Mouse (Mus musculus): ENCODE data around the gene Cyp27b1. TPM values are rescaled to one million over a fixed set of nuclear protein-coding genes. Genes with fewer than 3 reads are reported as not detected.
A peak's percentile ranks its signal among the peaks of the same experiment; 100 is the strongest.

The Cyp27b1 gene
- polyA plus RNA-seq, 2 experiments = 0.07 TPM; not detected in 1

- Histone ChIP-seq H3K4me2 (ENCODE audit: low read depth) (peak overlapping the region; percentile 75), H3K4me1 (replicated peaks; ENCODE audit: control insufficient read depth in 2 of 2, insufficient read depth in 2 of 2, low read length in 1 of 2) (peaks cover 4 to 27% of the 10 kb centered on the region in 2 experiments; a peak in 3 of 4 replicates), H3K9me3 (ENCODE audit: control insufficient read depth, low read length) (no peaks in the 10 kb centered on the region), H3K9ac (replicated peaks) (peak overlapping the region; percentile 35; the same call in 1 of the 2 replicates), H3K36me3 (replicated peaks; ENCODE audit: control insufficient read depth, insufficient read depth, low read depth) (peaks cover 31% of the 10 kb centered on the region), H3K4me3 (ENCODE audit: insufficient read depth in 1 of 2, low read depth in 2 of 2, low read length in 2 of 2) (peak overlapping the region in 1 of 2 experiments; percentile 59; a peak in 2 of 4 replicates), H3K27me3 (ENCODE audit: control insufficient read depth, insufficient read depth, low read length) (no peaks in the 10 kb centered on the region), H3K27ac (peak overlapping the region; percentile 44)
- no peak for TF ChIP-seq CTCF (IDR thresholded peaks at IDR 0.05; ENCODE audit: low read depth)
- no peak for TF ChIP-seq EP300 (IDR thresholded peaks at IDR 0.05; ENCODE audit: low read depth)
- ATAC-seq (ENCODE audit: insufficient read depth) (no peak), DNase-seq (ENCODE audit: low read depth in 3 of 3, low spot score in 3 of 3) (no peak)
- WGBS (ENCODE audit: insufficient replicate concordance) = 44% methylated on average over 9 of the region's 9 CpGs
Measured at GRCm38 (mm10) chr10:127068360-127069038, 20.4 kb downstream of the Cyp27b1 start.

- no peaks in the 10 kb centered on the region for H3K9me3 ChIP-seq (ENCODE audit: control insufficient read depth, low read length)
- H3K4me1 ChIP-seq (replicated peaks; ENCODE audit: control insufficient read depth in 2 of 2, insufficient read depth in 2 of 2, low read length in 1 of 2) = peaks cover 4 to 26% of the 10 kb centered on the region in 2 experiments; a peak in 3 of 4 replicates
- 7% methylated on average over 30 of the region's 30 CpGs for WGBS (ENCODE audit: insufficient replicate concordance)
- H3K36me3 ChIP-seq (replicated peaks; ENCODE audit: control insufficient read depth, insufficient read depth, low read depth) = peaks cover 31% of the 10 kb centered on the region
- H3K4me2 ChIP-seq (ENCODE audit: low read depth) = peak overlapping the region; percentile 75
- peak overlapping the region; percentile 59 to 99 for H3K4me3 ChIP-seq (ENCODE audit: insufficient read depth in 1 of 2, low read depth in 2 of 2, low read length in 2 of 2)
- peak; percentile 5; the same call in 1 of the 2 replicates for ATAC-seq (ENCODE audit: insufficient read depth)
- peak overlapping the region; percentile 36; the same call in 1 of the 2 replicates for H3K27ac ChIP-seq
- TF ChIP-seq CTCF (IDR thresholded peaks at IDR 0.05; ENCODE audit: low read depth) (no peak), EP300 (IDR thresholded peaks at IDR 0.05; ENCODE audit: low read depth) (no peak)
- H3K9ac ChIP-seq (replicated peaks) = peak overlapping the region; percentile 35
- H3K27me3 ChIP-seq (ENCODE audit: control insufficient read depth, insufficient read depth, low read length) = no peaks in the 10 kb centered on the region
- DNase-seq (ENCODE audit: low read depth in 3 of 3, low spot score in 3 of 3) = no peak
Measured at GRCm38 (mm10) chr10:127069281-127070189, 21.5 kb downstream of the Cyp27b1 start.

GRCm38 (mm10) chr10:127070190-127071121 is 22.4 kb downstream of the Cyp27b1 start, which contains the start of gene Tspan31:
Gene Tspan31 (minus strand): TSS chr10:127070264.
- H3K4me2 ChIP-seq (ENCODE audit: low read depth) = peak within 1 kb of the TSS; percentile 75
- H3K27ac ChIP-seq = peak within 1 kb of the TSS; percentile 36; the same call in 1 of the 2 replicates
- H3K36me3 ChIP-seq (replicated peaks; ENCODE audit: control insufficient read depth, insufficient read depth, low read depth) = peaks cover 23% of the 10 kb centered on the region
- peak within 1 kb of the TSS; percentile 59 to 99 for H3K4me3 ChIP-seq (ENCODE audit: insufficient read depth in 1 of 2, low read depth in 2 of 2, low read length in 2 of 2)
- DNase-seq (ENCODE audit: low read depth in 3 of 3, low spot score in 3 of 3) = peak; percentile 92 to 93 (median 93)
- peak within 1 kb of the TSS; percentile 46 for H3K9ac ChIP-seq (replicated peaks)
- peak; percentile 84 for ATAC-seq (ENCODE audit: insufficient read depth)
- 1% methylated on average over 36 of the region's 36 CpGs for WGBS (ENCODE audit: insufficient replicate concordance)
- TF ChIP-seq CTCF (IDR thresholded peaks at IDR 0.05; ENCODE audit: low read depth) (no peak), EP300 (IDR thresholded peaks at IDR 0.05; ENCODE audit: low read depth) (no peak)
- no peaks in the 10 kb centered on the region for H3K9me3 ChIP-seq (ENCODE audit: control insufficient read depth, low read length)
- peaks cover 0 to 21% of the 10 kb centered on the region in 2 experiments; a peak in 3 of 4 replicates for H3K4me1 ChIP-seq (replicated peaks; ENCODE audit: control insufficient read depth in 2 of 2, insufficient read depth in 2 of 2, low read length in 1 of 2)
- H3K27me3 ChIP-seq (ENCODE audit: control insufficient read depth, insufficient read depth, low read length) = no peaks in the 10 kb centered on the region

DNA sequence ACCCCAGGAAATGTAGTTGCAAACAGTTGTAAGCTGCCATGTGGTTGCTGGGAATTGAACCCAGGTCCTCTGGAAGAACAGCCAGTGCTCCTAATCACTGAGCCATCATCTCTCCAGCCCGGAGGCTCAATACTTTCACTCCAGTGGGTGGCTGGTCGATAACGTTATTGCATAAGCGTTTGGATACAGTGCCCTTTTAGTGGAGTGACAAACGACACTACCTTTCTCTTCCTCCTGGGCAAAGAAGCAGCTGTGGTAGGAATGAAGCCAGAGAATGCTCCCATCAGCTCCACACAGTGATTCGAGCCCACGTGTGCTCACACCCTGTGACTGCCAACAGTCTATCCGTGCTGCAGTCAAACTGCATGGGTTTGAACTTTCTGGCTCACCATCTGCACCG is 23.2 kb downstream of the Cyp27b1 start:
- Histone ChIP-seq H3K36me3 (replicated peaks; ENCODE audit: control insufficient read depth, insufficient read depth, low read depth) (peaks cover 16% of the 10 kb centered on the region), H3K4me2 (ENCODE audit: low read depth) (peak overlapping the region; percentile 75), H3K9me3 (ENCODE audit: control insufficient read depth, low read length) (no peaks in the 10 kb centered on the region), H3K4me3 (ENCODE audit: insufficient read depth in 1 of 2, low read depth in 2 of 2, low read length in 2 of 2) (peak overlapping the region; percentile 59 to 89; a peak in 3 of 4 replicates), H3K27me3 (ENCODE audit: control insufficient read depth, insufficient read depth, low read length) (no peaks in the 10 kb centered on the region), H3K27ac (no peak overlapping the region), H3K4me1 (replicated peaks; ENCODE audit: control insufficient read depth in 2 of 2, insufficient read depth in 2 of 2, low read length in 1 of 2) (peaks cover 0 to 21% of the 10 kb centered on the region in 2 experiments; a peak in 3 of 4 replicates), H3K9ac (replicated peaks) (no peak overlapping the region)
- TF ChIP-seq CTCF (IDR thresholded peaks at IDR 0.05; ENCODE audit: low read depth) = no peak
- TF ChIP-seq EP300 (IDR thresholded peaks at IDR 0.05; ENCODE audit: low read depth) = no peak
- 52% methylated on average over 9 of the region's 9 CpGs for WGBS (ENCODE audit: insufficient replicate concordance)
- ATAC-seq (ENCODE audit: insufficient read depth) = no peak
- no peak for DNase-seq (ENCODE audit: low read depth in 3 of 3, low spot score in 3 of 3)

All from liver, embryonic 14.5 days (tissue).